Mouse (Mus musculus): ENCODE data around the gene Elf1.

DNA sequence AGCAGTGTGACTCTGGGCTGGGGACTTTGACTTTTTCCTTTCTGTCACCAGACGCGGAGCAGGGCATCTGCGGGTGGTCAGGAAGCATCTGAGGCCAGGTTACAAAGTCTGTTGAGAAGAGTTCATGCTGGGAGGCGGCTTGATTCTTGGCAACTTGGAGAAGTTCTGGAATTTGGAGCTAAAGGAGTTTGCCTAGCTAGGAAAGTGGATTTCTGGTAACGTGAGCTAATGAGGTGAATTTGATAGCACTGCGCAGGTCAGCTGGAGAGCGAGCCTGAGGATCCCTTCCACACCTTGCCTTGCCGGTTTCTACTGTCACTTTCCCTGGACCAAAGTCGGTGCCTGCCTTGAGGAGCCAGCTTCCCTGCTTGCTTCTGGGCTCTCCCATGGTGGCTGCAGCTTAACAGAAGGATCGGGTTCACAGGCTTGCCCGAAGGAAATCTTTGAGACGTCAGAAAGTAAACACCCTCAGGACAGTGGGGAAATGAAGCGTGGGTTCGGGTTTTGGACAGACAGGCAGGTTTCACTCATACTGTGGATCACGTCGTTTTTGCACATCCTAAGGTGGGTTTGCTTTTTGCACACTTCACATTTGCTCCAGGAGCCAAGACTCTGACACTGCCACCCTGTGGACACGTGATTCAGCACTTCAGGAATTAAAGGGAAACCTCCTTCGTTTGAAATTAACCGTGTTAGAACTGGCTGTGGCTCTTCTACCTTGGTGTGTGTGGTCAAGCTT, 6.2 kb downstream of the Elf1 start:
- peak; percentile 4; the same call in 1 of the 2 replicates for TF ChIP-seq CTCF (IDR thresholded peaks at IDR 0.05; ENCODE audit: extremely low read depth, insufficient read depth, insufficient read length, insufficient replicate concordance)
- no peak for TF ChIP-seq POLR2A (IDR thresholded peaks at IDR 0.05; ENCODE audit: low read depth, low read length)
